19 mouse cellular contexts compared by ENCODE assay signal in the genomic region with DNA sequence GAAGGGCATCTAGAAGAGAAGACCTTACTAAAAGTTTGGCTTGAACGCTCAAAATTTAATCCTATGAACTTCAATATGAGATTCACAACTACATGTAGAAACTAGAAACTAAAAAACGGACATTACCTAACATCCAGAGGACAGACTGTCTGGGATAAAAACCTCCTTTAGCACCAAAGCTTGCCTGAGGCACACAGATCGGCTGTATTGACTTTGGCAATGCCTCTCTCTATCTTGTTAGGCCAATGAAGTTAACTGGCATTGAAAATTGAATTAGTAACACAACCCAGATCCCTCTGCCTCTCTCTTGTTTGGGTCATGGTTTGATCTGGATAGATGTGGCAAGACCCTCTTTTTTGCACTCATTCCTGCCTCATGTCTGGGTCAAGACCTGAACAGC.
"Had no signal": no experiment of that assay in that cellular context is flagged by ENCODE, and none has a peak within 500 bp of the region (broad histone marks: within the 10 kb centered on the region; RNA-seq: fewer than 3 reads in every experiment).

No protein-coding gene starts in this region.

- H3K9me3 ChIP-seq: midbrain, embryonic 10.5 days; midbrain, embryonic 12.5 days; neural tube, embryonic 13.5 days; neural tube, embryonic 15.5 days had no signal

- H3K27ac ChIP-seq: midbrain, embryonic 10.5 days; midbrain, embryonic 12.5 days; neural tube, embryonic 13.5 days; neural tube, embryonic 15.5 days had no signal

- H3K36me3 ChIP-seq: midbrain, embryonic 10.5 days; midbrain, embryonic 12.5 days; neural tube, embryonic 13.5 days; neural tube, embryonic 15.5 days had no signal

- H3K4me2 ChIP-seq: lung, embryonic 14.5 days; midbrain, embryonic 12.5 days; neural tube, embryonic 13.5 days; neural tube, embryonic 15.5 days had no signal

- H3K9ac ChIP-seq: lung, embryonic 14.5 days; midbrain, embryonic 12.5 days; neural tube, embryonic 13.5 days; neural tube, embryonic 15.5 days had no signal

- H3K4me3 ChIP-seq: midbrain, embryonic 10.5 days; midbrain, embryonic 12.5 days; myocyte; neural tube, embryonic 13.5 days; neural tube, embryonic 15.5 days had no signal

- DNase-seq: lung, adult 18-20 months; lung, embryonic 14.5 days; lung, postnatal 10 days; lung, postnatal 4 days; midbrain, embryonic 14.5 days; retina, postnatal 1 day; right cerebral cortex, adult 18-20 months; right cerebral cortex, postnatal 25 days; right cerebral cortex, postnatal 4 days; spleen, adult 18-20 months; thymus, adult 18-20 months; thymus, postnatal 14 days; thymus, postnatal 36 days had no signal

- H3K27me3 ChIP-seq: midbrain, embryonic 12.5 days; neural tube, embryonic 13.5 days; neural tube, embryonic 15.5 days had no signal

- H3K4me1 ChIP-seq: neural tube, embryonic 13.5 days; neural tube, embryonic 15.5 days had no signal

- ATAC-seq: midbrain, embryonic 16.5 days had no signal
